Mouse (Mus musculus): Measurements from ENCODE around the gene Plppr2.

The Plppr2 gene

DNA sequence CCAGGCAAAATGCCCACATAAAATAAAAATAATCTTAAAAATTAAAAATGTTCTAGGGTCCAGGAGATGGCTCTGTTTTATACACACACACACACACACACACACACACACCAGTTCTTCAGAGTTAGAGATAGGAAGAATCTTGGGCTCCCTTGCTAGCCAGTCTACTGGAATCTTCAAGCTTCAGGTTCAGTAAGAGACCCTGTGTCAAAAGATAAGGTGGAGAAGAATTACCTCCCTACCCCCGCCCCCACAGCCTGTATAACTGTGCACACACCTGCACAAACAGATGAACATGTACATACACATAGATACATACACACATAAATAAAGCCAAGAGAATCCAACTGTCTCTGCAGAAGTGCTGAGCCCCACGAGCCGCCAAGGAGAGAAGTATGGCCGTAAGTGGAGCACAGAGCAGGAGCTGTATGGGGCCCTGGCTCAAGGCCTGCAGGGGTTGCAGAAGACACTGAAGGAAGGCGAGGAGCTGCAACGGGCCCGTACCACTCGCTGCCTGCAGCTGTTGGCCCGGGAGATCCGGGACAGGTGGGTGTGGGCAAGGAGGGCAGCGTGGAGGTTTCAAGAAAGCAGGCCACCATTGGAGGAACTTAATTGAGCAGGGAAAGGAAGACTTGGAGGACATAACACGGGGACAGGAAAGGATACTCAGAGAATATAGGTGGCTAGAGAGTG lies 4.2 kb upstream of the Plppr2 start:
- in situ Hi-C loops (cut with MboI, MseI): no loop called here

DNA sequence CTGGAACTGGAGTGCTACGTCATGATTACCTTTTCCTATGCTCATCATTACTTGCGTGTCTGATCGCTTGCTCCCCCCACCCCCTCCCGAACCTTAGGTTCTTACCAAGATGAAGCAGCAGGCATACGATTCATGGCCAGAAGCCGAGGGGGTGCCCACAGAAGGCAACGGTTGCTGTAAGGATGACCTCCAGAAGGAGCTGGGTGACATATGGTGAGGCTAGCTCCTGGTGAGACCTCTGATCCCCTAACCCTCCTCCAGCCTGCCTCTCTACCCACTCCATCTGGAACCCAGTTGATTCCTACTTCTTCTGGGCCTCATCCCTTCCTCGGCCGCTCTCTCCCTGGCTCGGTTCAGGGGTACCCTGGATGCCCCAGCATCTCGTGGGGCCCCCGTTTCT lies 2.8 kb upstream of the Plppr2 start:
- in situ Hi-C loops (cut with MboI, MseI): no loop called here

DNA sequence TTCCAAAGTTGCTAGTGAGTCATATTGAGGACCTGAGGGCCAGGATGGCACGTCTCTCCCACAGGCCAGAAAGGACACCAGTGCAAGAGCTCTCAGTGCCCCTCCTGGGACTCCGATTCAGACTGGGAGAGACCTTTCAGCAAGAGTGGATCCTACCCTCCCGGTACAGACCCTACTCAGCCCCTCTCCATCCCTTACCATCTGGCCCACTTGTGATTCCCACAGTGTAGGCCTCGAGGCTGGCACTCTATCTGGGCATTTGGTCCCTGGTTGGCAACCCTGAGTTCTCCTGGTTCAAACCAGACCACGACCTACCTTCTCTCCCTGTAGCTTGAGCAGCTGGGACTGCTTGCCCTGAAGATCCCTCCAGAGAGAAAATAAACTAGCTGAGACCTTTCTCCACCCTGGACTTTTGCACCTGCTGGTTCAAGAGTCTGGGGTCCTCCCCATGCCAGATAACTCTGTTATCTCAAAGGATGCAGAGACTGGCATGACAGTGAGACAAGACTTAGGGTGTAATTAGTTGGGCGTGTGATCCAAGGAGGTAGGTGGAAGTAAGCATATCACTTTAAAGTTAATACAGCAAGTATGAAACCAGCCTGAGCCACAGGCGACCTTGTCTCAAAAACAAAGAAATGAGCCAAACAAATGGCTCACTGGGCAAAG lies 1.2 kb upstream of the Plppr2 start:
- in situ Hi-C loops (cut with MboI, MseI): no loop called here

DNA sequence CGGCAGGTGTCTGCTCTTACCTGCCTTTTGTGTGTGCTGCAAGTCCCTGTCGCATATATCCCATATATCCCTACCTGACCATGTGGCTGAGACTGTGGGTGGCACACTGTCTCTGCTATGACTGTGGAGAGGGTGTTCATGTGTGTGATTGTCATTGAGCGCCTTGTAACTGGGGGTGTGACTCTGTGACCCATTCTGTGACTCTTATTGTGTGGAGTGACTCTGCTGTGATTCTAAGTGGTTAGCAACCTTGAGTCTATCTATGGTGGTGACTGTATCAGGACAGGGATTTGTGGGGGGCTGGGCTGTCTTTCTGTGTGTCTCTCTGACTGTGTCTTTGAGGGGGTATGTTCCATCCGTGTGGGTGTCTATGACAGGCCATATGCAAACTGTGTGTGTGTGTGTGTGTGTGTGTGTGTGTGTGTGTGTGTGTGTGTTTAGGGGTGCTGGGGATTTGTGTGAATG lies 910 bp downstream of the Plppr2 start:
- in situ Hi-C loops (cut with MboI, MseI): no loop called here

DNA sequence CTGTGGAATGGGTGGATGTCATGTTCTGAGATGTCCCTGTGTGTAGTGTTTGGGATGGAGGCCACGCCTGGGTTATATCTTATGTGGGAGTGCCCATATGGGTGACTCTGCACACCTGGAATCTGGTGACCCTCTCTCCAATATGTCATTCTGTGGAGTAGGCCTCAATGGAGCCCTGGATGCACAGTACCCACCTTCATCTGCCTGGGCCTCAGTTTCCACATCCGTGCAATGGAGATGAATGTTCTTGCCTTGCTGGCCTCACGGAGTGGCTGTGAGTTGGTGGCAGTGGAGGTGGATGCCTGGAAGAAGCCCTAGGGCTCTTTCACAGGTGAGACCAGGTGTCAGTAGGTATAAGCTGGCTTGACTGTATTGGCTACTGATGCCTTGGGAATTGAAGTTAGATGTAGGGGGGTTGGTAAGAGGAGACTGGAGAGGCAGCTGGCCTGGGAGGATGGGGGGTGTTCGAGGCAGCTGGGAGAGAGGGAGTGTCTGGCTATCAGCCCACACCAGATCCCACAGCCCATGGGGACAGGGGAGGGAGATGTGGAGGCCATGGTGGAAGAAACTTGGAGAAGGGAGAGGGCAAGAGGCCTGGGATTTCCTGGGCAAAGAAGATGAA lies 1.5 kb downstream of the Plppr2 start:
- in situ Hi-C loops (cut with MboI, MseI): no loop called here

DNA sequence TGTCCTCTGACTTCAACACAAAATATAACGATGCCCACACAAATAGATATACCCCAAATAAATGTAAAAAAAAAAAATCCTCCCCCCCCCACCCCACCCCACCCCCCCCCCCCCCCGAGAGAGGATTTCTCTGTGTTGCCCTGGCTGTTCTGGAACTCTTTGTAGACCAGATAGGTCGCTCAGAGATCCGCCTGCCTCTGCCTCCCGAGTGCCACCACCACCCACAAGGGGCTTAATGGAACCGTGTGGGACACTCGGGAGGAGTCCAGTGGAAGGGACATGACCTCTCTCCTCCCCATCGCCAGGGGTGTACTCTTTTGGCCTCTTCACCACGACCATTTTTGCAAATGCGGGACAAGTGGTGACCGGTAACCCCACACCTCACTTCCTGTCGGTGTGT lies 6.2 kb downstream of the Plppr2 start:
- in situ Hi-C loops (cut with MboI, MseI): no loop called here

DNA sequence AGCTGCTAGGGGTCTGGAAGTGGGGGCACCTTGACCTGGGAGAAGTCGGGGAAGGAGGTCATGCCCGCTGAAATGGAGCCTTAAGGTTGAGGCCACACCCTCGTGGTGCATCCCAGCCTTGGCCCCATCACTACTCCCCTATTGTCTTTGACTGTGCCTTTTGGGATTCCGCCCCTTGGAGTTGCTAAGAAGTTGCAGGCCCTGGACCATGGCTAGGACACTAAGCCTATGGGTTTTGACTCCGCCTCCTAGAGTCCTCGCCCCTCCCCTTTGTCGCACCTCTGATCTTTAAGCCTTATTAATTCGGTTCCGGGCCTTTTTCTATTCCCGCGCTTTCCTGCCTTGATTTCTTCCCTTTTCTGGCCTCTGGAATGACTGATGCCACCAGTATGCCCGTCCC lies 6.8 kb downstream of the Plppr2 start:
- in situ Hi-C loops (cut with MboI, MseI): no loop called here

DNA sequence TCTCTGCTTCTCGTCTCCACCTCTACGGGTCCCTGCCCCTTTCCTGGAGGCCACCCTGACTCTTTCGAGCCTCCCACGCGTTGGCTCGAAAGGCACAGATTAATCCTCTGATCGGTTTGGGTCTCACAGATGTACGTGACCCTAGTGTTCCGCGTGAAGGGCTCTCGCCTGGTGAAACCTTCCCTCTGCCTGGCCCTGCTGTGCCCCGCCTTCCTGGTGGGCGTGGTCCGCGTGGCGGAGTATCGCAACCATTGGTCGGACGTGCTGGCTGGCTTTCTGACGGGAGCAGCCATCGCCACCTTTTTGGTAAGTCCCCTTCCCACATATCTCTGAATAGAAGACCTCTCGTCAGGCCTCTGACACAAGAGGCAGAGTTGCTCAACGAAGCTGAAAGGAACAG lies 7.4 kb downstream of the Plppr2 start:
- in situ Hi-C loops (cut with MboI, MseI): no loop called here

DNA sequence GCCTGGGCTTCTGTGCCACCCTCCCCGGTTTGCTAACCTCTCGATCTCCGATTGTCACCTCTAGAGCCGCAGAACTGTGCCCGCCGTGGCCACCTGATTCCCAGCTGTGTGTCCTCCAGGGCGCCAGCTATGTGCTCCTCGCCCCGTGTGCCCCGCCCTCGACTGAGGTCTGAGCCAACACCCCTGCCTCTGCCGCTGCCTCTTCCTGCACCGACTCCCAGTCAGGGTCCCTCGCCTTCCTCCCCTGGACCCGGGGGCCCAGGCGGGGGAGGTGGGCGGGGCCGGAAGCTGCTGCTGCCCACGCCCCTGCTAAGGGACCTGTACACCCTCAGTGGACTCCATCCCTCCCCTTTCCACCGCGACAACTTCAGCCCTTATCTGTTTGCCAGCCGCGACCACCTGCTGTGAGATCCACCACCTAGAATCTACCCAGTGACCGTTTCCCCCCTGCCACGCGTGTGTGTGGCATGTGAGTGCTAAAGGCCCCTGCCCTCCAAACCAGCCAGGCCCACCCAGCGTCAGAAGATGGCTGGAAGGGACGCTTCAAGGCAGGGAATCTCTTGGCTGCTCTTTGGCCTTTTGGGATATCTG lies 10.8 kb downstream of the Plppr2 start:
- in situ Hi-C loops (cut with MboI, MseI): no loop called here

DNA sequence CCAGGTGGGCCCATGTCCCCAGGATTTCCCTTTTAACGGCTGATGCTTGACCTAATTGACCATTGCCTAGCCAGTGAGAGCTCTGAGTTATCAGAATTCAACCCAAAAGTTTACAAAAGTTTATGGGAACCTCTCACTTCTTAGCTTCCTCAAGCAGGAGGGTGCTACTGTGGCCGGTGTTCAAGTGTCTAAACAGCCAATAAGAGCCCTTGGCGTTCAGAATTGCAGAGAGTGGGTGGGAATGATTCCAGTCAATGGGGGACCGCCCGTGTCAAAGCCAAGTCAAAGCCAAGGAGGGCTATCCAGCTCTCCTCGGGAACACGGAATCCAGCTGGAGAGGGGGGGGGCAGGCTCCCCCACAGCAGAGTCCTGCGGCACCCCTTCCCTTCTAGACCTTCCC lies 11.3 kb downstream of the Plppr2 start:
- in situ Hi-C loops (cut with MboI, MseI): no loop called here

DNA sequence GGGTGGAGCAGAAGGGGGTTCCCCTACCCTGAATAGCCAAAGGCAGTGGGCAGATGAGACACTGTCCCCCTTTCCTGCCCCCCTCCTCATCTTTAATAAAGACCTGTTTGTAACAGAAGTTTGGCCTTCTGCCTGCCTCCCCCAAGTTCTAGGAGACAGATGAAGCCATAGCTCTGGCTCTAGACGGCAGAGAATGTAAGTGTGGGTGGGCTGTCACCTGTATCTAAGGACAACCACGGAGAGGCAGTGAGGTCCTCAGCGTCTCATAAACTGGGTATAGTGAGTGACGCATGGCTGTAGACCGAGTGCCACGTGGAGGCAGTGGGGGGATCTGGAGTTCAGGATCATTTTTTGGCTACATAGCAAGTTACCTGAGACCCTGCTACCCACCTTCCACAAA lies 12.0 kb downstream of the Plppr2 start:
- in situ Hi-C loops (cut with MboI, MseI): no loop called here

DNA sequence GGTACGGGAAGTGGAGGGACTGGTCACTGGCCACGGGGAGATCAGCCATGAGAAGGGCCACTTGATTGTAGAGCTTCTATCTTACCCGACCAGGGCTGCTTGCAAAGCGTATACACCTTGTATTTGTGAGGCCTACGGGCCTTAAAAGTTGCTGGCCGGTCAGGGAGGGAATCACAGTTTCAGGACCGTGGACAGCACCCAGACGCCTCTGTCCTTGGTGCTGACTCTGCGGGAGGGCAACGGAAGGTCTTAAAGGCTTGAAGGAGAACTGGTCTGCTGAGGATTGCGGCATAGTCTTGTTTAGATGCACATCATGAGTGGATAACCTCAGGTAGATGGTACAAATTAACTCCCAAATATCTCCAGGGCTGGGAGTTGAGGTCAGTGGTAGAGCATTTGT lies 13.5 kb downstream of the Plppr2 start:
- in situ Hi-C loops (cut with MboI, MseI): no loop called here

DNA sequence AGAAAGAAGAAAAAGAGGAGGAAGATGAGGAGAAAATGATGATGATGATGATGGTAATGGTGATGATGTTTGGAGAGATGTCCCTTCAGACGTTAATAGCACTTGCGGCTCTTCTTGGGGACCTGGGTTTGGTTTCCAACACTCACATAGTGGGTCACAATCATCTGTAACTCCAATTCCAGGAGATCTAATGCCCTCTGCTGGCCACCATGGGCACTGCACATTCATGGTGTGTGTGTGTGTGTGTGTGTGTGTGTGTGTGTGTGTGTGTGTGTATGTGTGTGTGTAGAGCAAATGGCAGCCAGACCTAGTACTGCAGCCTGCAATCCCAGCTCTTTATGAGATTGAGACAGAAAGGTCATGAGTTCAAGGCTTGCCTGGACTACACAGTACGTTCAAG lies 15.1 kb downstream of the Plppr2 start:
- in situ Hi-C loops (cut with MboI, MseI): no loop called here

DNA sequence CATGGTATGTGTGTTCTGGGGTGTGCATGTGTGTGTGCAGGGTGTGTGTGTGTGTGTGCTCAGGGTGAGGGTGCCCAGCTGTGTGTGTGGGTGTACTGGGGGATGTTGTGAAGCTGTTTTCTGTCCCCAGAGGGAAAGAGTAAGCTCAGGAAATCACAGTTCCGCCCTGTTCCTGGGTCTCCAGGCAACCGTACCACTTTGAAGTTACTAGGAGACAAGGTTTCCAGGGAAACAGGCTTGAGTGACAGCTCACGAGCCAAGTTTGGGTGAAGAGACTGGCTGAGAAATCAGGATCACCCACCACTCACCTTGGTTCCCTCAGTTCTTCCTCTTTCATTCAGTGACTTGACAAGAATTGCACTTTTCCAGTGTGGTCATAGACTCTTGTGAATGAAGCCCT lies 16.8 kb downstream of the Plppr2 start:
- in situ Hi-C loops (cut with MboI, MseI): no loop called here

DNA sequence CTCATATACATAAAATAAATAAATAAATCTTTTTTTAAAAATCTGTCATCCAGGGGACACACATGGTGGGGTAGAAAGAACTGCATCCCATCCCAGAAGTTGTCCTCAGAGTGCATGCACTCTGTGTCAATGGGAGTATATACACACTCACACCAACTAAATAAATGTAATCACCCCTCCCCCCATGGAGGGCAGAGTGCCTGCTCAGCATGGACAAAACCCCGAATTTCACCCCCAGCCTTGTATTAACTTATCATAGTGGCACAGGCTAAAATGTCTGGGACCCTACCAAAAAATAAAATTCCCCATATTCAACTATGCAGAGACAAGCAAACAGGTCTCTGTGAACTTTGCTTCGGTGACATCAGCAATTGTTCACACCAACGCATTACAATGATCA lies 17.8 kb downstream of the Plppr2 start:
- in situ Hi-C loops (cut with MboI, MseI): no loop called here

DNA sequence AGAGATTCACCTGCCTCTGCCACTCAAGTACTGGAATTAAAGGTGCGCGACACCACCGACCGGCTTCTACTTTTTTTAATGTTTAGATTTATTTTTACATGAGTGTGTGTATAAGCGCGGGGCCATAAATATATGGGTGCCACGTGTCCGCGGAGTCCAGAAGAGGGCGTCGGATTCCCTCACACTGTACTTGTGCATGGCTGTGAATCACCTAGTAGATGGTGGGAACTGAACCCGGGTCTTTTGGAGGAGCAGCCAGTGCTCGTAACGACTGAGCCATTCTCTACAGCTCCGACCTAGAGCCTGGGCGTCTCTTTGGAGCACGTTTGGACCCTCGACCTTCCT lies 18.4 kb downstream of the Plppr2 start:
- in situ Hi-C loops (cut with MboI, MseI): no loop called here

DNA sequence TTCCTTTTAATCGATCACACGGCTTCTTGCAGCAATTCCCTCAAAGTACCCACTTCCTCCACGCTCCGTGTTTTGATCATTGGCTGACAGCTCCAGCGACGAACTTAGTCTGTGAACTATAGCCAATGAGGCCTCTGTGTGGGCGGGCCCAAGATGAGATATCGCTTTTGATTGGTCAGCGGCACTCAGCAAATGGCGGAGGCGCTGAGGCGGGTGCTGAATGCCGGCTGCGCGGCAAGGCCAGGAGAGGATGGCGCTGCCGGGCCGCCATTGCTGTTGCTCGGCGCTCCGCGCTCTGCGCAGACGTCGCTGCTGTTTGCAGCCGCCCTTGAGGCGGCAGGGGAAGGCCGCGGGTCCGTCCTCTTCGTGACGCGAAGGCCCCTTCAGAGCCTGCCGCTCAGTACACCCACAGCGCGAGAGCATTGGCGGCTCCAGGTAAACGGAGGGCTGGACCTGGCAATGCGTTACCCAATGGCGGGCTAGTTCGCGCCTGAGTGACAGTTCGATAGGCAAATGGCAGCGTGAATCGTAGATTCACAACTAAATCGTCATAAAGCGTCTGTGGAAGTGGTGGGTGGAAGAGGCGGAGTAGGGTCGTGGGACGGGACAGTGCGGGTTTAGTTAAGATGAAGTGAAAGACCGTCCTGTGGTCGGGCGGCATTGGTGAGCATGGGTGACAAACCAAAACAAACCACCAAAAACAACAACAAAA lies 18.9 kb downstream of the Plppr2 start, which contains the start of gene Swsap1:
TSS of gene Swsap1 (plus strand) at position 186 of the 712 bp plus-strand sequence.
- in situ Hi-C loops (cut with MboI, MseI): no loop called here

DNA sequence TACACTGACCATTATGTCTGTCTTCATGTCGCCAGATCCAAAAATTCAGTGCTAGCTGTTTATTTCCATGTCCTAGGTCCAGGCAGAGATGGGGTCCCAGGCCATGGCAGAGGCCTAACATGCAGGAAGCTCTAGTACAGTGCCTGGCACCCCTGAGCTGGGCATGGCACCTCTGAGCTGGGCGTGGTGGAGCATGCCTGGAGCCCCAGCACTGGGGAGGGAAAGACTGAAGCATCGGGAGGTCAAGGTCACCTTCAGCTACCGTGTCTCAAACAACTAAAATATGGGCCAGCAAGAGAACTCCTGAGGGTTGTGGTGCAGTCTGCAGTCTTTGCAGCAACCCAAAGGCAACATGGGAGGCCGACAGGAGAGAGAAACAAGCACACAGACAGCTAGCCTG lies 21.5 kb downstream of the Plppr2 start:
- in situ Hi-C loops (cut with MboI, MseI): no loop called here

DNA sequence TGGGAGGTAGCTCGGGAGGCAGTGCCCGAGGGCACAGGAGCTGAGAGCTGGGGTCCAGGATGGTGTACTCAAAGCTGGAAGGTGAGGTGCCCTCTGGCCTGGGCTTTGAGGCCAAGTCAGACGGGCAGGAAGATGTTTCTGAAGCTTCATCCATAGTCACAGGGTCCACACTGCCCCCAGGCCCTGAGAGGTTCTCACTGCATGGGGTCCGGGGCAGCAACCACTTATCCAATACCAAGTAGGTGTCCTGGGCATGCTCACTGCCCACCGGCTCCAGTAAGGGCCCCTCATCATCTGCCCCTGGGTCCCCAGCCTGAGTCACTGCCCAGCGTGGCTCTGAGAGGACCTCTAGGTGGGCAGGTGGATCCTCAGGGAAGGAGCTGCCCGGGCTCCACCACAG lies 22.4 kb downstream of the Plppr2 start:
- in situ Hi-C loops (cut with MboI, MseI): no loop called here

DNA sequence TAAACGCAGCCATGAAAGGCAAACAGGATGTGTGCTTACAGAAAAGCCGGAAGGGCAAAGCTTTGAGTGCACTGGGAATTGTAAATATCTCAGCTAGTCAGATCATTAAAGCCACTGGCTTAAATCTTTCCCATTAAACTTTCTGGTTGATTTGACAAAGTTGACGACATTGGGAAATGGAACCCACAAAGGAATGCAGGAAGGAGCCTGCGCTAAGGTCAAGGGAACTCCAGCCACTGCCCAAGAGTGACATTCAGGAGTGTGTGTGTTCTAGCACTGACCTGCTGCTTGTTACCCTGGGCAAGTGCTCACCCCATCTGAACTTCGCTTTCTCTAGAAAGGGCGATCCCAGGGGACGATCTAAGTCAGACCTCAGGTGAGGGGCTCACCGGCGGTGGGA lies 23.3 kb downstream of the Plppr2 start:
- in situ Hi-C loops (cut with MboI, MseI): no loop called here

DNA sequence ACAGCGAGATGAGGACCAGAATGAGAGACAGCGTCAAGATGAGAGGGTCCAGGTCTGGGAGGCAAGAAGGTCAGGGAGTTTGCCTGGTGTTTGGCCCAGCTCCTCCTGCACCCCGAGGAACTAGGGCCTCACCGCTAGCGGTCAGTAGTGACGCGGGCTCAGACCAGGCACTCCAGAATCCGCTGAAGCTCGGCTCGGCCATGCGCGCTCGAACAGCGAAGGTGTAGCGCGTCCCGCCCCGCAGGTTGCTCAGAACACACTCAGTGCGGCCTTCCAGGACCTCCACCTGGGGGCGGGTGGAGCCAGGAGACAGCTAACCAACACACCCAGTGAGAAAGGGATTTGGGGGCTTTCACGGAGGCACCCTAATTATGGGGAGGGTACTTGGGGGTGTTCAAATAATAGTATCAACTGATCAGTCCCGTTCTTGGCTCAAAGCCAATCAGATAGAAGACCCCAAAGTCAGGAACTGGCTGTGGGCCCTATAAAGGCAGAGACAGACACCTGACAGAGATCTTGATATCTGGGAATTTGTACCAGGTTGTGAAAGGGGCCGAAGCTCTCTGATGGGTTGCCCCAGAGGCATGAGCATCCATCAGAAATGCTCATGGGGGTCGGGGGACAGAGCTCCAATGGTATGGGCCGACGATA lies 23.9 kb downstream of the Plppr2 start:
- in situ Hi-C loops (cut with MboI, MseI): no loop called here
